Mouse (Mus musculus) neural tube, embryonic 14.5 days (tissue): ENCODE data around the gene Ppp5c. TPM values are rescaled to one million over a fixed set of nuclear protein-coding genes. Genes with fewer than 3 reads are reported as not detected.
"Not testable (repeated sequence)": the region's sequence is repeated elsewhere in the genome, so short reads cannot be mapped to it uniquely, and the experiment has no call there.

Experiments
- ATAC-seq: fragments of 200-750 bp; cut with Nextera tagmentation; 2 replicates; pipeline ENCODE4 v1.8.0; 2017; ENCODE audit warnings: low read depth, mild to moderate bottlenecking, moderate TSS enrichment, moderate library complexity
- H3K27ac ChIP-seq: fragments of 300-500 bp; sonication (generic); 2 replicates; pipeline ENCODE4 v1.5.1; 2014; ENCODE audit warnings: low read depth, mild to moderate bottlenecking, control low read depth, low read length, moderate library complexity, mixed read lengths
- H3K27me3 ChIP-seq: fragments of 300-500 bp; sonication (generic); 2 replicates; pipeline ENCODE4 v1.6.1; 2014; ENCODE audit warnings: low read length; ENCODE audit not compliant: control insufficient read depth, insufficient read depth
- H3K36me3 ChIP-seq: fragments of 300-500 bp; sonication (generic); 2 replicates; pipeline ENCODE4 v1.6.1; 2014; ENCODE audit warnings: low read length, mixed read lengths; ENCODE audit not compliant: control insufficient read depth, insufficient read depth
- H3K4me1 ChIP-seq: fragments of 300-500 bp; sonication (generic); 2 replicates; pipeline ENCODE4 v1.6.1; 2014; ENCODE audit warnings: low read length; ENCODE audit not compliant: control insufficient read depth, insufficient read depth
- H3K4me2 ChIP-seq: fragments of 300-500 bp; sonication (generic); 2 replicates; pipeline ENCODE4 v1.6.1; 2014; ENCODE audit warnings: mild to moderate bottlenecking, low read depth, low read length, control low read depth
- H3K4me3 ChIP-seq: fragments of 300-500 bp; sonication (generic); 2 replicates; pipeline ENCODE4 v1.5.1; 2014; ENCODE audit warnings: low read depth, low read length, control low read depth, mixed read lengths
- H3K9ac ChIP-seq: fragments of 300-500 bp; sonication (generic); replicated peaks from 2 replicates; pipeline ENCODE4 v1.6.1; 2014; ENCODE audit warnings: low read depth, mild to moderate bottlenecking, control low read depth, low read length, mixed read lengths
- H3K9me3 ChIP-seq: fragments of 300-500 bp; sonication (generic); 2 replicates; pipeline ENCODE4 v1.6.1; 2016; ENCODE audit warnings: low read length; ENCODE audit not compliant: control insufficient read depth
- WGBS: fragments of 180-500 bp; shearing (Covaris S2); extraction: QIAGEN DNeasy Blood & Tissue Kit; methylation state at CpG from one replicate; pipeline ENCODE4 v1.1.7; 2014; 5-methylcytosine and 5-hydroxymethylcytosine counted together
- polyA plus RNA-seq: library from polyadenylated mRNA; unstranded; fragments of >200 nt; fragmentation: Nextera tagmentation; extraction: Ambion mirVana; gene quantifications from 2 replicates; pipeline ENCODE4 v1.2.1, GENCODE M21; 2014

Ppp5c gene
- 121 TPM in 2 replicates for polyA plus RNA-seq

DNA sequence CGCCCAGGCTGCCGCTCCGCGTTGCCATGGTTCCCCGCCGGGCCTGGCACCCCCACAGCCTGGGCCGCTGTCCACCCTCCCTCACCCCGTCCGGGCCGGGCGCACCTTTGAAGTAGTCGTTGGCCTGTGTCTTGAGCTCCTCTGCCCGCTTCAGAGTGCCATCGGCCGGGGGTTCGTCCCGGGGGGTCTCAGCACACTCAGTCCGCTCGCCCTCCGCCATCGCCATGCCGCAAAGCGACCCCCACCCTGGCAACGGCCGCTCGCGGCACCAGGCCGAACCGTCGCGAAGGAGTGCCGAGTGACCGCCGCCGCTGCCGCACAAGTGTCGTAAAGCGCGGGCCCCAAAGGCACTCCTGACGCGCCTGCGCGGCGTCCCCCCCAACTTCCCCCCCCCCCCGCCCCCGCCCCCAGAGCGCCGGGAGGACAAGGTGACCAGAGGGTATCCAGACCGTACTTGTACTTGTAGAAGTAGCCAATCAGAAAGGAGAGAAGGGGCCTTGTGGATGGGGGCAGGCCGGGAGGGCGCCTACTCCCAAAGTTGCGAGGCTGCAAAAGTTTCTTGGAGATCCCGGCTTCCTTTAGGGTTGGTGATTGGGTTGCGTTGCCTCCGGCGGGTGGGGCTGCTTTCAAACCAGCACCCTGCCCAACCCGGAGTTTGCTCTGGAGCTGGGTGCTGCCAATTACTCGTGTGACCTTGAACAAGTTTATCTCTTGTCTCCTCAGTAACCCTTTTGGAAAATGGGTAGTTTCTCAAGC lies at the start of gene Ppp5c:
Gene Ppp5c, minus strand, starts transcription at position 337 of the 756 bp plus-strand sequence.
- Histone ChIP-seq H3K9me3 (no peaks in the 10 kb centered on the region), H3K4me3 (peak within 1 kb of the TSS; percentile 82), H3K4me1 (peaks cover 14% of the 10 kb centered on the region), H3K9ac (peak within 1 kb of the TSS; percentile 78), H3K27me3 (no peaks in the 10 kb centered on the region), H3K4me2 (peak within 1 kb of the TSS; percentile 89), H3K27ac (0 out of 2 replicates have a peak within 1 kb of the TSS, but pooled peaks have one; percentile 57), H3K36me3 (no peaks in the 10 kb centered on the region)
- under 1% methylated on average over 55 of the region's 58 CpGs for WGBS
- ATAC-seq: peak; percentile 87

DNA sequence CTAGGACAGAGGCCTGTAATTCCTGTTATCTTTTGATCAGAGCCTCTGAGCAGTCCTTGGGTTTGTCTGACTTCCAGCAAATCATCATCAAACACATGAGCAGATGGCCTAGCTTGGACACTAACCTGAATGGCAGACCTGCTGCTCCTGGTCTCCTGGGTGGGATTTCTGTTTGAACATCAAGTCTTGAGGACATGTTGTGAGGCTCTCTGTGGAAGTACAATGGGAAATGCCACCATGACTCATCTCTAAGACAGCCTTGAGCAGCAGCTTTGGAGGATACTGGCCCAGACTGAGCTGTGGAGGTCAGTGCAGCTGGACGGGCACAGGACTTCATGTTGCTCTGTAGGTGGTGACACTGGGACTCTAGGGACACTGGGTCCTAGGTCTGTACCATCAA lies 48.8 kb upstream of the Ppp5c start:
- no peak overlapping the region for H3K27ac ChIP-seq
- no peak for ATAC-seq
- H3K9me3 ChIP-seq: no peaks in the 10 kb centered on the region
- H3K4me2 ChIP-seq: no peak overlapping the region
- no peak overlapping the region for H3K4me3 ChIP-seq
- H3K36me3 ChIP-seq: no peaks in the 10 kb centered on the region
- no peaks in the 10 kb centered on the region for H3K27me3 ChIP-seq
- no peak overlapping the region for H3K9ac ChIP-seq
- no peaks in the 10 kb centered on the region for H3K4me1 ChIP-seq
- 100% methylated on average over 1 of the region's 1 CpGs for WGBS

DNA sequence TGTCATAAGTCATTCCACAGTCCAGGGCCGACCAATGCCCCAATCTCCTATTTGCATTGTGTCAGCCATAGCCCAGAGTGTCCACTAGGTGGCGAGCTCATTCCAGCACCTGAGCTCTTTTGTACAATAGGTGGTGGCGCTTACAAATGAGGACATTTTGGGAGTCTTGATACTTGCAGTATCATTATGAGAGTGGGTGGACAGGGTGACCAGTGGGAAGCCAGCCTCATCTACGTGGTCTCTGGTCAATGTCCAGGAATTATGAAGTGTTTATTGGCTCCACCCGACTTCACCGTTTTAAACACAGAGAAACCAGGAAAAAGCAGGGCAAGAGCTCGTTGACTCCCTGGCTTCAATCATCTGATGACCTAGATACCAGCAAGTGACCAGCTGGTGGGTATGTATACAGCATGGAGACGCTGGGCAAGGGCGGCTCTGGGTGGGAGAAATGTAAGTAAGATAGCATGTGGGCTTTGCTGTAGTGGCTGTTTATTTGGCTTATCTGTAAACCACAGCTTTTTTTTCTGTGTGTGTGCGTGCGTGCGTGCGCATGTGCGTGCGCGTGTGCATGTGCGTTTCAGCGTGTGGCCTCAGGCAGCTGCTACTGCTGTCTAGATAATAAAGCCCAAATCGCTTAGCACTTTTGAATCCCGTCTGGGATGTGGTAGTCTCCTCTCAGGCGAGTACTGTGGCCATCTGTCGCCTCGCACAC lies 46.3 kb upstream of the Ppp5c start, which contains the start of gene Psg16:
Gene Psg16, plus strand, starts transcription at position 137 of the 712 bp plus-strand sequence.
- no peaks in the 10 kb centered on the region for H3K9me3 ChIP-seq
- 65% methylated on average over 23 of the region's 23 CpGs for WGBS
- peak within 1 kb of the TSS; percentile 12; the same call in 1 of the 2 replicates for H3K4me2 ChIP-seq
- H3K4me1 ChIP-seq: no peaks in the 10 kb centered on the region
- H3K36me3 ChIP-seq: no peaks in the 10 kb centered on the region
- H3K4me3 ChIP-seq: no peak within 1 kb of the TSS
- peak; percentile 92 for ATAC-seq
- H3K27me3 ChIP-seq: no peaks in the 10 kb centered on the region
- H3K9ac ChIP-seq: no peak within 1 kb of the TSS
- no peak within 1 kb of the TSS for H3K27ac ChIP-seq

DNA sequence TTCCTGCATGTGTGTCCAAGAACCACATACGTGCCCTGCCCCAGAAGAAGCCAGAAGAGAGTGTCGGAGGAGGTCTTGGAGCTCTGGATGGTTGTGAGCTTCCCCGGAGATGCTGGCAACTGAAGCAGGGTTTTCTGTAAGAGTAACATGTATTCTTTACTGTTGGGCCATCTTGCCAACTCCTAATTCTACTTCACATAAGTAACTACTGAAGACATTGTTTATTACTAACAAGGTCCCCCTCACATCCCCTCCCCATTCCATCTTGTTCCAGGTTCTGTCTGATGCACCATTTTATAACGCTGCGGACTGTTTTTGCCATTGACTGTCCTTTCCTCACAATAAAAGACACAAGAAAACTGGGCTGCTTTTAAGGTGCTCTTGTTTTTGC lies 45.8 kb upstream of the Ppp5c start:
- H3K4me3 ChIP-seq: no peak overlapping the region
- H3K36me3 ChIP-seq: no peaks in the 10 kb centered on the region
- 0 out of 2 replicates have a peak, but pooled peaks have one; percentile 9 for ATAC-seq
- H3K9me3 ChIP-seq: no peaks in the 10 kb centered on the region
- no peak overlapping the region for H3K27ac ChIP-seq
- no peaks in the 10 kb centered on the region for H3K4me1 ChIP-seq
- no peaks in the 10 kb centered on the region for H3K27me3 ChIP-seq
- 59% methylated on average over 5 of the region's 5 CpGs for WGBS
- H3K9ac ChIP-seq: no peak overlapping the region
- H3K4me2 ChIP-seq: no peak overlapping the region

DNA sequence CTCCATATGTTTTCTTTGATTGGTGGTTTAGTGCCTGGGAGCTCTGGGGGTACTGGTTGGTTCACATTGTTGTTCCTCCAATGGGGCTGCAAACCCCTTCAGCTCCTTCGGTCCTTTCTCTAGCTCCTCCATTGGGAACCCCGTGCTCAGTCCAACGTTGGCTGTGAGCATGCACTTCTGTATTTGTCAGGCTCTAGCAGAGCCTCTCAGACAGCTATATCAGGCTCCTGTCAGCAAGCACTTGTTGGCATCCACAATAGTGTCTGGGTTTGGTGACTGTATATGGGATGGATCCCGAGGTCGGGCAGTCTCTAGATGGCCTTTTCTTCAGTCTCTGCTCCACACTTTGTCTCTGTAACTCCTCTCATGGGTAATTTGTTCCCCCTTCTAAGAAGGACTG lies 39.9 kb upstream of the Ppp5c start:
- H3K4me3 ChIP-seq, H3K27ac ChIP-seq, H3K9ac ChIP-seq, ATAC-seq, H3K36me3 ChIP-seq, H3K4me2 ChIP-seq, H3K9me3 ChIP-seq, H3K27me3 ChIP-seq, H3K4me1 ChIP-seq: not testable (repeated sequence)
- WGBS: 63% methylated on average over 5 of the region's 5 CpGs

DNA sequence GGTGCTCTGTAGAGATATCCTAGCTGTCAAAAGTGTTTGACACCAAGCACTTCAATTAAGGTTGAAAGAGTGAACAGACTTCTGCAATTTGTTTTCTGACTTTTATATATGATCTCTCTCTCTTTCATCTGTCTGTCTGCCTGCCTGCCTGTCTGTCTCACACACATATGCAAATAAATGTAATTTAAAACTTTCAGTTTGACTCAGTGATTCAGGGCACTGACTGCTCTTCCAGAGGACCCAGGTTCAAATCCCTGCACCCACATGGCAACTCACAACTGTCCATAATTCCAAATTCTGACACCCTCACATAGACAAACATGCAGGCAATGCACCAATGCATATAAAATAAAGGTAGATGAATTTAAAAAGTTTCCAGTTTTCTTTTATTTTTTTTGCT lies 39.3 kb upstream of the Ppp5c start:
- H3K4me2 ChIP-seq: no peak overlapping the region
- no peaks in the 10 kb centered on the region for H3K9me3 ChIP-seq
- H3K4me3 ChIP-seq: no peak overlapping the region
- 0 out of 2 replicates have a peak, but pooled peaks cover 3% of the 10 kb centered on the region for H3K4me1 ChIP-seq
- H3K36me3 ChIP-seq: no peaks in the 10 kb centered on the region
- no peak for ATAC-seq
- H3K27me3 ChIP-seq: no peaks in the 10 kb centered on the region
- no peak overlapping the region for H3K9ac ChIP-seq
- H3K27ac ChIP-seq: no peak overlapping the region

DNA sequence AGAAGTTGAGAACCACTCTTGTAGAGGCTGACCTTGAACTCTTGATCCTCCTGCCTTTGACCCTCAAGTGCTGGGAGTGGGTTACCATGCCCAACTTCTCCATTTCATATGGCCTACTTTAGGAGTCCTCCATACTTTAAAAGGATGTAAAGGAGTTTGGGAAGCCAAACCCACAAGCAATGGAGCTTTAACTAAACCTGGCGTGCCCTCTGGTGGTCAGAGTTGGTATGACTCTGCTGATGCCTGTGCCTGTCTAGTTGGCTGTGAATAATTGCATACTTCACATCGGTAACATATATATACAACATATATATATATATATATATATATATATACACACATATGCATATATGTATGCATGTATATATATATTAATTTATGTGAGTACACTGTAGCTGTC lies 38.7 kb upstream of the Ppp5c start:
- 0 out of 2 replicates have a peak, but pooled peaks cover 3% of the 10 kb centered on the region for H3K4me1 ChIP-seq
- no peak for ATAC-seq
- 18% methylated on average over 2 of the region's 2 CpGs for WGBS

DNA sequence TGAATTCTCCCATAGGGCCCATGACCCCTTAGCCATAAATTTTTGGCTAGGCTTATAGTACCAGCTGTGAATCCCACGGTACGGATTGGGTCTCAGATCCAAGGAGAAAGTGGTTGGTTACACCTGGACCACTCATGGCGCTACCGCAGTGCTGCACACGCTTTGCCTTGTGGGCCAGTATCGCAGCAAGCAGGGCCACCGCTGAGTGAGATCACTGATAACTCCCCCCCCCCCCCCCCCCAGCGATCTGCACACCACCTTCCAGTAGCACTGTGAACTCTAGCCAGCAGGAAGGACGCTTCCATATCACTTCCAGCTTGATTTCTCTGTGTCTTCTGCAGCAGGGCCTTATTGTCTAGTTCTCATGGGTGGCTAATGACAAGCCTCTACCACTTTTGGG lies 37.9 kb upstream of the Ppp5c start:
- no peak overlapping the region for H3K4me2 ChIP-seq
- 0 out of 2 replicates have a peak, but pooled peaks cover 3% of the 10 kb centered on the region for H3K4me1 ChIP-seq
- no peak for ATAC-seq
- H3K9me3 ChIP-seq: no peaks in the 10 kb centered on the region
- no peak overlapping the region for H3K4me3 ChIP-seq
- 78% methylated on average over 8 of the region's 9 CpGs for WGBS
- no peaks in the 10 kb centered on the region for H3K27me3 ChIP-seq
- no peaks in the 10 kb centered on the region for H3K36me3 ChIP-seq
- H3K27ac ChIP-seq: no peak overlapping the region
- no peak overlapping the region for H3K9ac ChIP-seq

More for the DNA sequence above, 38.7 kb upstream of the Ppp5c start:
- Histone ChIP-seq H3K27ac (no peak overlapping the region), H3K36me3 (no peaks in the 10 kb centered on the region), H3K4me3 (no peak overlapping the region), H3K27me3 (no peaks in the 10 kb centered on the region), H3K4me2 (no peak overlapping the region), H3K9ac (no peak overlapping the region), H3K9me3 (no peaks in the 10 kb centered on the region)

DNA sequence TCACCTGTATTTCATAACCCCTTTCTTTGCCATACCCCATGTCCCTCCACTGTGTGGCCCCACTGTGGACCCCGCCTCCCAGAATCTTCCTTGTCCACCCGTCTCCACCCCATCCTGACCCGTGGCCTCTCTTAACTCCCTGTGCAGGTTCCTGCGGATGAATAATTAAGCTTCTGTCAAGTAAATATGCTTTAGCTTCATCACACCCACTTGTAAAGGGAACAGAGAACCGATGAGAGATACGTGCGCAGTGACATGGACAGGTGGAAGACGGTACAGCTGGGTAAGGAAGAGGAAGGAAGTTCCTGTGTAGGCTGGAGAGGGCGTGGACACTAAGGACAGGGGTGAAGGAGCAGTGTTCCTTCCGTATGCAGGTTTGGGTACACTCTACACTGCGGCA lies 35.1 kb upstream of the Ppp5c start:
- H3K9ac ChIP-seq: no peak overlapping the region

More for the DNA sequence above, 35.1 kb upstream of the Ppp5c start:
- no peaks in the 10 kb centered on the region for H3K27me3 ChIP-seq
- H3K4me2 ChIP-seq: peak overlapping the region; percentile 58
- H3K9me3 ChIP-seq: no peaks in the 10 kb centered on the region
- peak; percentile 21 for ATAC-seq
- WGBS: 19% methylated on average over 11 of the region's 11 CpGs
- no peak overlapping the region for H3K27ac ChIP-seq
- H3K4me1 ChIP-seq: peaks cover 18% of the 10 kb centered on the region; the same call in 1 of the 2 replicates
- H3K36me3 ChIP-seq: no peaks in the 10 kb centered on the region
- H3K4me3 ChIP-seq: peak overlapping the region; percentile 34
